Mouse (Mus musculus) thymus, postnatal 10 days (tissue): ENCODE measurements around the gene Slc52a3.

Experiments used
- DNase-seq, 2 experiments: peaks; one replicate each; pipeline ENCODE4 v3.0.0; 2021; ENCODE audit warnings: low spot score in 2 of 2

Slc52a3 gene

DNA sequence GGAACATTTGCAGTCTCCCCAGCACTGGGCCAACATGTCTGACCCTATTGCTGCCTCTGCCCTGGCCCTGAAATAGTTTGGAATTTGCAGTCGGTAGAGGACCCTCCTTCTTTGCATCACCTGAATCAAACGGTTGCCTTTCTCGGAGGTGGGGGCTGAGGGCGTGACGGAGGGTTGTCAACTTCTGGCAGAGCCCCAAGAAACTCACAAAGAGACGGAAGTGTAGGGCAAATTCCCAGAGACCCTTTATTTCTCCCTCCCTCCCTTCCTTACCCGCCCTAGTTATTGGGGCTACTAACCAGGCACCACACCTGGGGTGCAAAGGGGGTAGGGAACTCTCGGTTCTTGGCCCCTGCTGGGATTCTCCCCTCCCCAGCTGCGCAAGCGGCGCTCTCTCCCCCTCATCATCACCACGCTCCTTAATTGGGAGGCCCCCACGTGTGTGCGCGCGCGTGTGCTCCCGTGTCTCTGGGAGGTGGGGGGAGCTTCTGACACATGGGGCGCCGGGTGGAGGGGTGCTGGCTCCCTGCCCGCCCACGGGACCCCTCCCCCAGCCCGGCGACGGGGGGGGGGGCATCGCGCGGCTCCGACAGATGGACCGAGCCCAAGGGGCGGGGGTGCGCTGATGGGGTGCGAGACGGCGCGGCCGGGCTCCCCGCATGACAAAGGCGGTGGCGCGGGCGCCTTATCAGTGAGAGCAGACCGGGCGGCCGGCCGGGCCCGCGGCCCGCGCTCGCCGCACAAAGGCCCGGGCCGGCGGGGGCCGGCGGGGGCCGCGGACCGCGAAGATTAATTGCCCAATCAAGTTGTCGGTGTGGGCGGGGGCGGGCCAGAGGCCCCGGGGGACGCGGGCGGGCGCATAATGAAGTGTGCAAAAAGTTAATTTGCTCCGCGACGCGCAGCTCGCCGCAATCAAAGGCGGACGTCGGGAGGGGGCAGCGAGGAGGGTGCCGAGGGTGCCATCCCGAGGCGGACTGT is 52.0 kb downstream of the Slc52a3 start:
- DNase-seq: no peak

DNA sequence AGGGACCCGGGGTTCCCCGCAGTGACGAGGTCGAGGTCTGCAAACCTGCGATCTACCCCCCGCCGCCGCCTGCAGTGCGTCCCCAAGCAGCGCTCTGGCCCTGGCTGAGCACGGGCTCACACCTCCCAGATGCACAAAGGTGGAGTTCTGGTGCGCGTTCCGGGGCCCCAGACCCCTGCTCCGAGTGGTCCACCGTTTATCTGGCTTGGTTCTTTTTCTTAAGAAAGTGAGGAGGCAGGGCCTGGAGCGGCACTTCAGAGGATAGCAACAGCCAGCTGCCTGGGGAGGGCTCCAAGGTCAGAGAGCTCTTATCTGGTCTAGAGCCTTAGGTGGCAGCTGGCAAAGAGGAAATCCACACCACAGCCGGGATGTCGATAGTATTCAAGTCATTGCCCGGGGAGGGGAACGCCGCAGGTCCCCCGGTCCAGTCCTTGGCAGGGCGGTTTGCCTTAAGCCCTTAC is 52.7 kb downstream of the Slc52a3 start:
- DNase-seq: no peak

DNA sequence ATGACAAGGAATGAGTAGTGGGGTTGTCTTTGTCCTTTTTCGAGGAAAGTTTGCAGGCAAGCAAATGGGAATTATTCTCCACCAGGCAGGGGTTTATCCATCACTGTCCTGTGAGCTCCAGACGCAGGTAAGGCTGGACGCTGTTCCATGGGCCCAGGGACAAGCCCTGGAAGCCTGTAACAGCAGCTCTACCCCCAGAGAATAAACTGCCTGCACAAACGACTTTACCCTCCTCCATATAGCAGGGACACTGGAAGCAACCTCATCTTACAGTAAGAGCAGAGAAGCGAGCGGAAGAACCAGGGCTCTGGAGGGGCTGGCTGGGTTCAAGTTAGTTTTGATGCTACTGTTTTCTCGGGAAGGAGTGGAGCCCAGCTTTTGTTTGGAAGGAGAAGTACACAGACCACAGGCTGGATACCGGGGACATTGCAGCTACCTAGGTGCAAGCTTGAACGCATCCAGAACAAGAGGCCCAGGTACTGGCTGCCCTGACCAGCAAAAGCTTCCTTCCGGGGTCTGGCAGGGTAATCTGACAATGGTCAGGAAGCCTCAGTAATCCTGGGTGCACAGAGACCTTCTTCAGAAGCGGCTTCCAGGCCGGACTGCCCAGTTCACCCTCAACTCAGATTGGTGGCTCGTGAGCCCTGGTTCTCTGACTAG is 53.4 kb downstream of the Slc52a3 start:
- DNase-seq: no peak

- DNase-seq: no peak
These were observed 54.0 kb downstream of the Slc52a3 start for GRCm38 (mm10) chr2:152050316-152050715.

GRCm38 (mm10) chr2:152051985-152052384 is 55.7 kb downstream of the Slc52a3 start:
- DNase-seq: no peak

GRCm38 (mm10) chr2:152055406-152055805 is 59.1 kb downstream of the Slc52a3 start:
- DNase-seq: no peak

GRCm38 (mm10) chr2:152056368-152057251 is 60.3 kb downstream of the Slc52a3 start:
- DNase-seq: no peak

- DNase-seq: no peak
These were observed 60.9 kb downstream of the Slc52a3 start for GRCm38 (mm10) chr2:152057252-152057563.
